Mouse (Mus musculus): ENCODE measurements around the gene Chp1. TPM values are rescaled to one million over a fixed set of nuclear protein-coding genes. Genes with fewer than 3 reads are reported as not detected.
A peak's percentile ranks its signal among the peaks of the same experiment; 100 is the strongest.

Chp1 gene
- total and polyA plus RNA-seq, 2 experiments from 2014 or later, result 51.5 to 69.4 TPM

DNA sequence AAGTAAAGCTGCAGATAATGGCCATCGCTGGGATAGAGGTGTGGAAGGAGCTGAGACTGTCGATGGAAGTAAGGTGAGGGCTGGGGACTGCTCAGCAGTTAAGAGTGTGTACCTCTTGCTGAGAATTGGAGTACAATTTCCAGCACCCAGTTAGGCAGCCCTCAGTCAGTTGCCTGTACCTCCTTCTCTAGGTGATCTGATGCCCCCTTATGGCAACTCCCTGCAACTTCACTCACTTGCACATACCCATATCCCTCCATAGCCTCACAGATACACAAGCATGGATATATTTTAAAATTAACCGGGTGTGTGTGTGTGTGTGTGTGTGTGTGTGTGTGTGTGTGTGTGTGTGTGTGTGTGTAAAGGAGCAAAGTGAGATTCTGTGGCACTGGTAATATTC is 35.2 kb upstream of the Chp1 start:
- ATAC-seq (ENCODE audit: low FRiP score), result no peak
- no peak overlapping the region for H3K4me2 ChIP-seq (ENCODE audit: low read depth, low read length, poor library complexity, severe bottlenecking)
- no peak overlapping the region for H3K9ac ChIP-seq (replicated peaks; ENCODE audit: low read length, poor library complexity, severe bottlenecking)
- no peak for DNase-seq (ENCODE audit: low spot score)
- H3K36me3 ChIP-seq (ENCODE audit: insufficient read depth, low read length), result no peaks in the 10 kb centered on the region
- no peak overlapping the region for H3K4me3 ChIP-seq (ENCODE audit: low read depth, low read length)
- no peaks in the 10 kb centered on the region for H3K9me3 ChIP-seq (ENCODE audit: low read length)
- no peak overlapping the region for H3K27ac ChIP-seq (ENCODE audit: low read depth, low read length)
- 88% methylated on average over 3 of the region's 3 CpGs for WGBS
- H3K4me1 ChIP-seq (ENCODE audit: insufficient read depth, low read length), result no peaks in the 10 kb centered on the region
- peak; percentile 5; the same call in 1 of the 2 replicates for TF ChIP-seq CTCF (IDR thresholded peaks at IDR 0.05)
- H3K27me3 ChIP-seq (ENCODE audit: insufficient read depth, low read length), result no peaks in the 10 kb centered on the region

DNA sequence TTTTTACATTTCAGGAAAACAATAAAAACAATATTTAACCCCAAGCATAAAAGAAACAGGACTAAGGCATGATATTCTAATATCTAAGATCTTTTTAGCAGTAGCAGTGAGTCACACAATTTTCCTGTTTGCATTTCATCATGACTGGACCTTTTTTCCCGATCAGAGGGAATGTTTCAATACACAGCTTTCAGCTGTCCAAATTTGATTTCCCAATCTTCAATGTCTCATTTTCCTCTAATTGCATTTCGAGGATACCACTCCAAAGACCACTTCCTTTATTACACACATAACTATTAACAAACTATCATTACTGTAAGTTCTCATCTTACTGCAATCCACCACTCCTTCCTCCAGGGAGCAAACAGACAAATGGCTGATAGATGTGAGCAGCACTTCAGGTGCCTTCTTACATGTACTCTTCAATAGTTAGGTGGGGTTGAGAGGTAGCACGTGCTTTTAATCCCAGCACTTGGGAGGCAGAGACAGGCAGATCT is 33.4 kb upstream of the Chp1 start:
- DNase-seq (ENCODE audit: low spot score), result no peak
- H3K9ac ChIP-seq (replicated peaks; ENCODE audit: low read length, poor library complexity, severe bottlenecking), result no peak overlapping the region
- H3K36me3 ChIP-seq (ENCODE audit: insufficient read depth, low read length), result no peaks in the 10 kb centered on the region
- H3K27me3 ChIP-seq (ENCODE audit: insufficient read depth, low read length), result no peaks in the 10 kb centered on the region
- no peak overlapping the region for H3K4me3 ChIP-seq (ENCODE audit: low read depth, low read length)
- no peaks in the 10 kb centered on the region for H3K9me3 ChIP-seq (ENCODE audit: low read length)
- WGBS, result 86% methylated on average over 3 of the region's 3 CpGs
- H3K4me2 ChIP-seq (ENCODE audit: low read depth, low read length, poor library complexity, severe bottlenecking), result no peak overlapping the region
- no peak for ATAC-seq (ENCODE audit: low FRiP score)
- H3K4me1 ChIP-seq (ENCODE audit: insufficient read depth, low read length), result no peaks in the 10 kb centered on the region
- TF ChIP-seq CTCF (IDR thresholded peaks at IDR 0.05), result no peak
- no peak overlapping the region for H3K27ac ChIP-seq (ENCODE audit: low read depth, low read length)

DNA sequence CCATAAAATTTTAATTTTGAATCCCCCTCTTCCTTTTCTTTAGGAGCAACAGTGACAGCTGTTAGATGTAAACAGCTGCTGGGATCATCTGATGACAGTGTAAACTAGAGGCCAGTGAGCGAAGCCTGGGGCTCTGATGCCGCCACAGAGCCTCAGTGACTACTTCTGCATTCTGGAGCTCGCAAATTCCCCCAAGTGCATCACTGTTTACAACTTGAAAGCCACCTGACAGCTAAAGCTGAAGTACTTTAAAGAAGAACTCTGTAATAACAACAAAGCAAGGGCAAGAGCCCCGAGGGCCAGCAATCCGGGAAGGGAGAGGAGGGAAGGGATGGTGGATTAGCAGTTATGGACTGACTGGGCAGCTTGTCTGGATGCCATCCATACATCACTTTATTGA is 30.7 kb upstream of the Chp1 start:
- WGBS, result 56% methylated on average over 5 of the region's 5 CpGs
- Histone ChIP-seq H3K9ac (replicated peaks; ENCODE audit: low read length, poor library complexity, severe bottlenecking) (no peak overlapping the region), H3K4me3 (ENCODE audit: low read depth, low read length) (no peak overlapping the region), H3K36me3 (ENCODE audit: insufficient read depth, low read length) (no peaks in the 10 kb centered on the region), H3K4me1 (ENCODE audit: insufficient read depth, low read length) (no peaks in the 10 kb centered on the region), H3K27me3 (ENCODE audit: insufficient read depth, low read length) (no peaks in the 10 kb centered on the region), H3K4me2 (ENCODE audit: low read depth, low read length, poor library complexity, severe bottlenecking) (no peak overlapping the region), H3K9me3 (ENCODE audit: low read length) (no peaks in the 10 kb centered on the region), H3K27ac (ENCODE audit: low read depth, low read length) (no peak overlapping the region)
- ATAC-seq (ENCODE audit: low FRiP score) (no peak), DNase-seq (ENCODE audit: low spot score) (no peak)
- no peak for TF ChIP-seq CTCF (IDR thresholded peaks at IDR 0.05)

DNA sequence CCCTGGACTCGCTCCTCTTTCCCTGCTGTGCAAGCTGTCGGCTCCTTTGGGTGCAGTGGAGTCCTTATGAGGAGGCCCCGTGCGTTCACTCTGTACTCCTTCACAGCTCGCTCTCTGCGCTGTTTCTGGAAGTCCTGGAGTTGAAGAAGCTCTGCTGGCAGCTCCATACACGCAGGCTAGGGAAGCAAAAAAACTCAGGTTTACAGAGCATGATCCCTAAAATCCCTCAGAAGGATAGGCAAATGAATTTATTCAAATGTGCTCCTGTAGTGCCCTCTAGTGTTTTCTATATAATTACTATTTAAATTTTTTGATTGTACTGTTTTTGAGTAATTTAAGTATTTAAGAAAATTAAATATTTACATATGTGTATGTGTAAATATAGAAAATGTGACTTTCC is 26.9 kb upstream of the Chp1 start:
- H3K27me3 ChIP-seq (ENCODE audit: insufficient read depth, low read length), result no peaks in the 10 kb centered on the region
- no peaks in the 10 kb centered on the region for H3K4me1 ChIP-seq (ENCODE audit: insufficient read depth, low read length)
- H3K36me3 ChIP-seq (ENCODE audit: insufficient read depth, low read length), result no peaks in the 10 kb centered on the region
- TF ChIP-seq CTCF (IDR thresholded peaks at IDR 0.05), result peak; percentile 54
- DNase-seq (ENCODE audit: low spot score), result peak; percentile 49
- H3K9me3 ChIP-seq (ENCODE audit: low read length), result no peaks in the 10 kb centered on the region
- H3K9ac ChIP-seq (replicated peaks; ENCODE audit: low read length, poor library complexity, severe bottlenecking), result no peak overlapping the region
- H3K4me2 ChIP-seq (ENCODE audit: low read depth, low read length, poor library complexity, severe bottlenecking), result no peak overlapping the region
- no peak overlapping the region for H3K27ac ChIP-seq (ENCODE audit: low read depth, low read length)
- 70% methylated on average over 7 of the region's 7 CpGs for WGBS
- H3K4me3 ChIP-seq (ENCODE audit: low read depth, low read length), result no peak overlapping the region
- ATAC-seq (ENCODE audit: low FRiP score), result no peak

DNA sequence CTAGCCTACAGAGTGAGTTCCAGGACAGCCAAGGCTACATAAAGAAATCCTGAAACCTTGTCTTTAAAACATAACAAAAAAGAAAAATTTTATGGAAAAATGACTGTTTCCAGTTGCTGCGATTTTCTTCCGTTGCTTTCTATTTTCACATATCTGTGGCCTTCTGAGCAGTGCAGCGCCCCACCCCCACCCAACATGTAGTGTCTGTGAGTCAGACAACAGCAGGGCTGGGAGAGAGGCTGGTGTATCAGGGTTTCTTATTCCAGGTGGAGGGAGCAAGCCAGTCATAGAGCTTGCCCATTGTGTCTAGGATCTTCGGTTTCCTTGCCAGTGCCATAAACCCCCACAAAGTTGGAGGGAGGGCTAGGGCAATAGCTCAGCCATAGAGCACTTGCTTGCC is 23.7 kb upstream of the Chp1 start:
- Histone ChIP-seq H3K36me3 (ENCODE audit: insufficient read depth, low read length) (no peaks in the 10 kb centered on the region), H3K9me3 (ENCODE audit: low read length) (no peaks in the 10 kb centered on the region), H3K4me2 (ENCODE audit: low read depth, low read length, poor library complexity, severe bottlenecking) (no peak overlapping the region), H3K27me3 (ENCODE audit: insufficient read depth, low read length) (no peaks in the 10 kb centered on the region), H3K27ac (ENCODE audit: low read depth, low read length) (no peak overlapping the region), H3K9ac (replicated peaks; ENCODE audit: low read length, poor library complexity, severe bottlenecking) (no peak overlapping the region), H3K4me1 (ENCODE audit: insufficient read depth, low read length) (no peaks in the 10 kb centered on the region), H3K4me3 (ENCODE audit: low read depth, low read length) (no peak overlapping the region)
- WGBS, result 78% methylated on average over 4 of the region's 4 CpGs
- ATAC-seq (ENCODE audit: low FRiP score) (no peak), DNase-seq (ENCODE audit: low spot score) (no peak)
- TF ChIP-seq CTCF (IDR thresholded peaks at IDR 0.05), result no peak

DNA sequence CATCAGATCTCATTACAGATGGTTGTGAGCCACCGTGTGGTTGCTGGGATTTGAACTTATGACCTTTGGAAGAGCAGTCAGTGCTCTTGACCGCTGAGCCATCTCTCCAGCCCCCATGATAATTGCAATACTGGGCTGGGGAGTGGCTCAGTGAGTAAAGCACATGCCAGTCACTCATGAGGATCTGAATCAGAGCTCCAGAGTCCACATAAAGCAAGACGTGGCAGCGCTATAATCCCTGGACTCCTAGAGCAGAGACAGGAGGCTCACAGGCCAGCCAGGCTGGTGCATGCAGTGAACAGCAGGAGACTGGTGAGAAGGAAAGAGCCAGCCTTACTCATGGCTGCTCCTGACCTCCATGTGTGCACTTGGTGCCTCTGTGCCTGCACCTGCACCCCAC is 22.1 kb upstream of the Chp1 start:
- Histone ChIP-seq H3K36me3 (ENCODE audit: insufficient read depth, low read length) (no peaks in the 10 kb centered on the region), H3K27ac (ENCODE audit: low read depth, low read length) (no peak overlapping the region), H3K9ac (replicated peaks; ENCODE audit: low read length, poor library complexity, severe bottlenecking) (no peak overlapping the region), H3K4me1 (ENCODE audit: insufficient read depth, low read length) (no peaks in the 10 kb centered on the region), H3K4me3 (ENCODE audit: low read depth, low read length) (no peak overlapping the region), H3K9me3 (ENCODE audit: low read length) (no peaks in the 10 kb centered on the region), H3K27me3 (ENCODE audit: insufficient read depth, low read length) (no peaks in the 10 kb centered on the region), H3K4me2 (ENCODE audit: low read depth, low read length, poor library complexity, severe bottlenecking) (no peak overlapping the region)
- WGBS, result 48% methylated on average over 4 of the region's 4 CpGs
- TF ChIP-seq CTCF (IDR thresholded peaks at IDR 0.05), result no peak
- ATAC-seq (ENCODE audit: low FRiP score) (no peak), DNase-seq (ENCODE audit: low spot score) (no peak)

Data from midbrain, postnatal 0 days (tissue).